Mouse (Mus musculus) E14TG2a.4 (cell line): Measurements from ENCODE around the gene Gm20696.

ENCODE experiments used
- H3K27me3 ChIP-seq: 2 replicates; pipeline ENCODE4 v1.6.1; 2014; ENCODE audit warnings: low read length, control low read depth; ENCODE audit not compliant: insufficient read depth
- H3K36me3 ChIP-seq: 2 replicates; pipeline ENCODE4 v1.6.1; 2014; ENCODE audit warnings: low read length, control low read depth; ENCODE audit not compliant: insufficient read depth
- H3K4me1 ChIP-seq: replicated peaks from 2 replicates; pipeline ENCODE4 v1.6.1; 2014; ENCODE audit warnings: low read depth, low read length, control low read depth
- H3K4me3 ChIP-seq: replicated peaks from 2 replicates; pipeline ENCODE4 v1.5.1; 2014; ENCODE audit warnings: mild to moderate bottlenecking, low read length
- H3K9me3 ChIP-seq: 2 replicates; pipeline ENCODE4 v1.6.1; 2014; ENCODE audit warnings: low read length, control low read depth
- CTCF ChIP-seq: conservative IDR thresholded peaks from 2 replicates; pipeline ENCODE4 v1.5.1; 2014; ENCODE audit warnings: low read length
- NANOG ChIP-seq: IDR thresholded peaks from 2 replicates; pipeline ENCODE4 v1.6.1; 2014; ENCODE audit warnings: borderline replicate concordance, low read length, mixed read lengths
- POU5F1 ChIP-seq: IDR thresholded peaks from 2 replicates; pipeline ENCODE4 v1.6.1; 2014; ENCODE audit warnings: low read length, borderline replicate concordance

The Gm20696 gene

DNA sequence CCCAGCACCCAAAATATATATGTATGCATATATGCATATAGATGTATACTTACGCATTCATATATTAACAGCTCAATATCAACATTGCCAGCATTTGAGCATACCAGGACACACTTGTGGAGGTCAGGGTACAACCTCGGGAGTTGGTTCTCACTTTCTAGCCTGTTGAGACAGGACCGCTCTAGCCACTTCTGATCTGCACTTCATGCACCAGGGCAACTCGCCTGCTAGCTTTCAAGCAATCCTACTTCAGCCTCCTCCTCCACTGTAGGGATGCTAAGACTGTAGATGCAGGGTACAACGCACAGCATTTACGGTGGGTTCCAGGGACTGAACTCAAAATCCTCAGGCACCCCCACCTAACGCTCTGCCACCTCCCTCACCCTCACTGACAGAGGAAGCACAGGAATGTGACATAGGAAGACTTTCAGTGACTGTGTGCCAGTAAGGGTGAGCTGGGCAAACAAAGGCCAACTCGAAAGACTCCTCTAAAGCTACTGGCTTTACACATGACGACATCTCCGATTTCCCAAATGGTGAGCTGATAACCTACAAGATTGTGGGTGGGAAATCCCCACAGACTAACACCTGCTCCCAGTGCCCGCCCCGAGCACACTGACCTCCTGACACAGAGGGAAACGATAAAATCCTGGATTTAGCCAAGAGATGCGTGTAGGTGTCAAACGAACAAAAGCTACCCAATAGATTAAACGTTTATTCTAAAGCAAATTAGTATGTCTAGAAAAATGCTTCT, 237.0 kb downstream of the Gm20696 start:
- Histone ChIP-seq H3K36me3 (no peaks in the 10 kb centered on the region), H3K4me3 (no peak overlapping the region), H3K9me3 (no peaks in the 10 kb centered on the region), H3K27me3 (peaks cover 3% of the 10 kb centered on the region; the same call in 1 of the 2 replicates), H3K4me1 (no peaks in the 10 kb centered on the region)
- TF ChIP-seq POU5F1 = no peak
- TF ChIP-seq NANOG = no peak
- TF ChIP-seq CTCF = no peak

- TF ChIP-seq POU5F1 = no peak
- TF ChIP-seq NANOG = no peak
- TF ChIP-seq CTCF = no peak
- no peaks in the 10 kb centered on the region for H3K36me3 ChIP-seq
- no peak overlapping the region for H3K4me3 ChIP-seq
- H3K9me3 ChIP-seq = no peaks in the 10 kb centered on the region
- no peaks in the 10 kb centered on the region for H3K4me1 ChIP-seq
- peaks cover 3% of the 10 kb centered on the region; the same call in 1 of the 2 replicates for H3K27me3 ChIP-seq
These were observed 237.6 kb downstream of the Gm20696 start for GRCm38 (mm10) chr6:99428961-99429360.

- no peaks in the 10 kb centered on the region for H3K4me1 ChIP-seq
- H3K36me3 ChIP-seq = no peaks in the 10 kb centered on the region
- peaks cover 3% of the 10 kb centered on the region; the same call in 1 of the 2 replicates for H3K27me3 ChIP-seq
- H3K4me3 ChIP-seq = no peak overlapping the region
- H3K9me3 ChIP-seq = no peaks in the 10 kb centered on the region
- TF ChIP-seq NANOG (no peak), CTCF (no peak), POU5F1 (no peak)
These were observed 239.3 kb downstream of the Gm20696 start for GRCm38 (mm10) chr6:99427301-99427700.

DNA sequence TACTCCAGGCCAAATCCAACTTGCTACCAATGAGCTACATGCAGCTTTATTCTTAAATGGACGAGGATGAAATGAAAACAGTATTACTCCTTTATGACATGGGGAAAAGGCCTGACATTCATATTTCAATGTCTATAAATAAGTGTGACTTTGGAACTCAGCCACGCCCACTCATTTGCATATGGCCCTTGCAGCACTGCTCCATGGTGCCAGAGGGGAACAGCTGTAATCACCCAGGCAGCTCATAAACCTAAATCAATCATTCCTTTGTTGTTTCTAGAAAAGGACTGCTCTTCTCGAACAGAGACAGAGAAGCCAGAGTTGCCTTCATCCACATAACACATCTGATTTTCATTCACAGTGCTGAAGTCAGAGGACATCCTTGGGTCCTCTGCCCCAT, 241.6 kb downstream of the Gm20696 start:
- H3K27me3 ChIP-seq = peaks cover 3% of the 10 kb centered on the region; the same call in 1 of the 2 replicates
- H3K4me1 ChIP-seq = no peaks in the 10 kb centered on the region
- H3K36me3 ChIP-seq = no peaks in the 10 kb centered on the region
- no peaks in the 10 kb centered on the region for H3K9me3 ChIP-seq
- H3K4me3 ChIP-seq = no peak overlapping the region
- TF ChIP-seq NANOG = no peak
- TF ChIP-seq CTCF = no peak
- no peak for TF ChIP-seq POU5F1

DNA sequence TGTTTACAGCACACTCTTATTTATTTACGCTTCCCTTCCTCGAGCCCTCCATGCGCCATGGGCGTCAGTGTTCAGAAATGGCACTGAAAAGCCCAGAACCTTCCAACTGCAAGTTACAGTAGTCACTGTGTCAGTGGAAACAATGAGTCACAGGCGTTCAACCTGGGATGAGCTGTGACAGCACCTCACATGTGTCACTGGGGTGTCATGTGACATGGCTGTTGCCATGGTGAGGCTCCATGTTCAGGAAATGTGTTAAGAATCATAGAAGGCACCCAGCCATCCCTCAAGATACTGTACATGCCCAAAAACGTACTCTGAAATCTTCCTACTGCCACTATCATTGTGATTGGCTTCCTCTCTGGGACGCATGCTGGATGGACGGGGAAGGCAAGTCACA, 245.9 kb downstream of the Gm20696 start:
- TF ChIP-seq POU5F1 = no peak
- Histone ChIP-seq H3K27me3 (no peaks in the 10 kb centered on the region; the same call in 1 of the 2 replicates), H3K4me3 (no peak overlapping the region), H3K4me1 (no peaks in the 10 kb centered on the region), H3K9me3 (no peaks in the 10 kb centered on the region), H3K36me3 (no peaks in the 10 kb centered on the region)

GRCm38 (mm10) chr6:99412598-99412997, 254.0 kb downstream of the Gm20696 start:
- Histone ChIP-seq H3K27me3 (no peaks in the 10 kb centered on the region), H3K4me3 (no peak overlapping the region), H3K9me3 (no peaks in the 10 kb centered on the region), H3K36me3 (no peaks in the 10 kb centered on the region), H3K4me1 (no peaks in the 10 kb centered on the region)
- TF ChIP-seq POU5F1 (no peak), NANOG (no peak), CTCF (no peak)

DNA sequence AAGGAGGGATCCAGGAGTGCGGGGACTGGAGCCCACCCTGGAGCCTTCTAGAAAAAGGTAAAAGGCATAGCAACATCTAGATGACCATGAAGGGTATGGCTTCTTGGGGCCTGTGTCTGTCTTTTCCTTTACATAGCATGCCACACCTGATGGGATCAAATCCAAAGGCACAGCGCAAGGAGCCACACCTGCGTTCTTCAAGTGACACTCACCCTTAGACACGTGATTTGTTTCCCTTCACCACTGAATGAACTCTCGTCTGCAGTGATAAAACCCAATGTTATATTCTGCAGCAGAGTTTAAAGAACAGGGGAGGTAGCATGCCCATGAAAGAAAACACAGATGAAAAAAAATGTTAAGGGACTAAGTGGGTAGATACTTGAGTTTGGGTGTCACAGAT, 257.0 kb downstream of the Gm20696 start:
- Histone ChIP-seq H3K27me3 (no peaks in the 10 kb centered on the region), H3K4me3 (no peak overlapping the region), H3K4me1 (no peaks in the 10 kb centered on the region), H3K9me3 (no peaks in the 10 kb centered on the region), H3K36me3 (no peaks in the 10 kb centered on the region)
- no peak for TF ChIP-seq CTCF
- no peak for TF ChIP-seq NANOG
- no peak for TF ChIP-seq POU5F1

GRCm38 (mm10) chr6:99408880-99409279, 257.7 kb downstream of the Gm20696 start:
- no peaks in the 10 kb centered on the region for H3K9me3 ChIP-seq
- no peak overlapping the region for H3K4me3 ChIP-seq
- TF ChIP-seq NANOG (no peak), CTCF (no peak), POU5F1 (no peak)
- no peaks in the 10 kb centered on the region for H3K4me1 ChIP-seq
- H3K27me3 ChIP-seq = no peaks in the 10 kb centered on the region
- H3K36me3 ChIP-seq = no peaks in the 10 kb centered on the region

DNA sequence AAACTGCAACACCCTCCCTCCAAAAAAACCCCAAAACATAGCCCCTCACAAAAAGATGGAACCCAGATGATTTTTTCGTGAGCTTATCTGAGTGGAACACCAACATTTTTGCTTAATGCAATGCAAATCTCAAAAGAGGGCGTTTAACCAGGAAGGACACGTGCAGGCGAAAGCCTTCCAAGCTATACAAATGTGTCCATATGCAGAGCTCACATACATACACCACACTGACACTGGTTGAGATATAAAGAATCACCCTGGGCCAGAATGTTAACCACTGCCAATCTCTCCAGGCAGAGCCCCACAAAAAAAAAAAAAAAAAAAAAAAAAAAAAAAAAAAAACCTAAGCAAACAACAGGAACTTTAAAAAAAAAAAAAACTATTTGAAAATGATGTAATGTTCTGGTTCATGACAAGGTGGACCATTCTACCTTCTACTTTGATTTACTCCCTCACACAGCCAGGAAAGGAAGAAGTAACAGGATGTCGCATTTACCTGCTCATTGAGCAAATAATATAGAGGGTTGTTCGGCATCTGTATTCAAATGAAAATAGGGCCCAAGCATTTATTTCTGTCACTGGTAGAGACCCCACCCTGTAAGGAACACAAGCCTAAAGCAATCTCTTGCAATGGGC, 262.7 kb downstream of the Gm20696 start:
- TF ChIP-seq POU5F1 (no peak), CTCF (no peak), NANOG (no peak)
- H3K27me3 ChIP-seq = no peaks in the 10 kb centered on the region
- no peaks in the 10 kb centered on the region for H3K9me3 ChIP-seq
- H3K4me3 ChIP-seq = no peak overlapping the region
- H3K36me3 ChIP-seq = no peaks in the 10 kb centered on the region
- peaks cover 14% of the 10 kb centered on the region for H3K4me1 ChIP-seq
